Mouse (Mus musculus): ENCODE results near the gene Mamdc2. TPM values are rescaled to one million over a fixed set of nuclear protein-coding genes. Genes with fewer than 3 reads are reported as not detected.

Gene Mamdc2
- total RNA-seq, 4 experiments from 2014 or later, result 1.6 to 2.0 (median 1.7) TPM

GRCm38 (mm10) chr19:23357253-23357652 is 91.0 kb downstream of the Mamdc2 start:
- DNase-seq (ENCODE audit: low spot score), result no peak

- no peak for DNase-seq (ENCODE audit: low spot score)
Observed at GRCm38 (mm10) chr19:23354738-23355137, 93.5 kb downstream of the Mamdc2 start.

GRCm38 (mm10) chr19:23353881-23354401 is 94.3 kb downstream of the Mamdc2 start:
- DNase-seq (ENCODE audit: low spot score), result peak; percentile 61

- DNase-seq (ENCODE audit: low spot score), result no peak
Observed at GRCm38 (mm10) chr19:23353161-23353560, 95.1 kb downstream of the Mamdc2 start.

- DNase-seq (ENCODE audit: low spot score), result no peak
Observed at GRCm38 (mm10) chr19:23351808-23352491, 96.3 kb downstream of the Mamdc2 start.

- no peak for DNase-seq (ENCODE audit: low spot score)
Observed at GRCm38 (mm10) chr19:23349930-23350329, 98.3 kb downstream of the Mamdc2 start.

GRCm38 (mm10) chr19:23342782-23343181 is 105.5 kb downstream of the Mamdc2 start:
- no peak for DNase-seq (ENCODE audit: low spot score)

- no peak for DNase-seq (ENCODE audit: low spot score)
Observed at GRCm38 (mm10) chr19:23332883-23333282, 115.4 kb downstream of the Mamdc2 start.

GRCm38 (mm10) chr19:23330842-23331241 is 117.4 kb downstream of the Mamdc2 start:
- DNase-seq (ENCODE audit: low spot score), result no peak

GRCm38 (mm10) chr19:23329346-23329745 is 118.9 kb downstream of the Mamdc2 start:
- DNase-seq (ENCODE audit: low spot score), result no peak

- DNase-seq (ENCODE audit: low spot score), result no peak
Observed at GRCm38 (mm10) chr19:23327056-23327640, 121.1 kb downstream of the Mamdc2 start.

GRCm38 (mm10) chr19:23323107-23323506 is 125.1 kb downstream of the Mamdc2 start:
- no peak for DNase-seq (ENCODE audit: low spot score)

- no peak for DNase-seq (ENCODE audit: low spot score)
Observed at GRCm38 (mm10) chr19:23317989-23318358, 130.3 kb downstream of the Mamdc2 start.

GRCm38 (mm10) chr19:23317295-23317988 is 130.8 kb downstream of the Mamdc2 start:
- no peak for DNase-seq (ENCODE audit: low spot score)

GRCm38 (mm10) chr19:23316851-23317250 is 131.4 kb downstream of the Mamdc2 start:
- no peak for DNase-seq (ENCODE audit: low spot score)

GRCm38 (mm10) chr19:23309979-23310378 is 138.3 kb downstream of the Mamdc2 start:
- DNase-seq (ENCODE audit: low spot score), result no peak

- no peak for DNase-seq (ENCODE audit: low spot score)
Observed at GRCm38 (mm10) chr19:23306671-23307070, 141.6 kb downstream of the Mamdc2 start.

- DNase-seq (ENCODE audit: low spot score), result no peak
Observed at GRCm38 (mm10) chr19:23299987-23300386, 148.3 kb downstream of the Mamdc2 start.

- DNase-seq (ENCODE audit: low spot score), result no peak
Observed at GRCm38 (mm10) chr19:23298917-23299316, 149.3 kb downstream of the Mamdc2 start.

- DNase-seq (ENCODE audit: low spot score), result no peak
Observed at GRCm38 (mm10) chr19:23297191-23297590, 151.1 kb downstream of the Mamdc2 start.

GRCm38 (mm10) chr19:23289251-23289650 is 159.0 kb downstream of the Mamdc2 start:
- no peak for DNase-seq (ENCODE audit: low spot score)

GRCm38 (mm10) chr19:23281911-23282660 is 166.2 kb downstream of the Mamdc2 start:
- DNase-seq (ENCODE audit: low spot score), result no peak
